Mouse (Mus musculus) C3H10T1/2 (cell line): ENCODE data around the gene Thap2. TPM values are rescaled to one million over a fixed set of nuclear protein-coding genes. Genes with fewer than 3 reads are reported as not detected.

Source experiments
- polyA plus RNA-seq, 2 experiments: library from polyadenylated mRNA; unstranded; fragments of >200 nt; fragmentation: generic; extraction: Trizol; gene quantifications; one replicate each; pipeline ENCODE4 v1.2.1; 2012; ENCODE audit warnings: missing spikeins in 2 of 2

Gene Thap2
- polyA plus RNA-seq = 1 to 10 TPM; 3.4 to 5.4 TPM

GRCm38 (mm10) chr10:115384221-115385017 is at the start of gene Thap2, which contains the start of gene Zfc3h1:
Gene Thap2 (minus strand): TSS chr10:115384443.
Gene Zfc3h1 (plus strand): TSS chr10:115384959.

GRCm38 (mm10) chr10:115361840-115362622 is 22.2 kb downstream of the Thap2 start, which contains the start of gene Tmem19:
Gene Tmem19 (minus strand): TSS chr10:115362501.

Other genes with a start within 250 kb of the Thap2 start
- gene Tph2, start 199.4 kb downstream of the Thap2 start, polyA plus RNA-seq = under 1 TPM; 0.12 to 0.19 TPM
- 1 to 10 TPM; 1.2 to 7.2 TPM for gene Tbc1d15, start 133.0 kb downstream of the Thap2 start, polyA plus RNA-seq
- 10 to 100 TPM; 17.0 to 25.6 TPM for gene Rab21, start 68.8 kb downstream of the Thap2 start, polyA plus RNA-seq
- 10 to 100 TPM; 11.0 to 29.7 TPM for gene Tmem19, start 21.9 kb downstream of the Thap2 start, polyA plus RNA-seq
- gene Zfc3h1, start 516 bp upstream of the Thap2 start, polyA plus RNA-seq = 1 to 10 TPM in 1 of 2 experiments, under 1 TPM in 1; 0.54 to 7.9 TPM
- not detected for gene A930009A15Rik, start 185.5 kb upstream of the Thap2 start, polyA plus RNA-seq
- under 1 TPM in 1 of 2 experiments, not detected in 1; 0.01 TPM for gene Lgr5, start 203.3 kb upstream of the Thap2 start, polyA plus RNA-seq